Mouse (Mus musculus) myocyte (in vitro differentiated cells): ENCODE results near the gene Edar. TPM values are rescaled to one million over a fixed set of nuclear protein-coding genes. Genes with fewer than 3 reads are reported as not detected.

Experiments used
- H3K27me3 ChIP-seq: one replicate; pipeline ENCODE4 v1.6.1; 2011; ENCODE audit not compliant: control insufficient read depth, insufficient read depth, insufficient read length
- H3K36me3 ChIP-seq: one replicate; pipeline ENCODE4 v1.6.1; 2011; ENCODE audit not compliant: control insufficient read depth, insufficient read depth
- H3K4me2 ChIP-seq: one replicate; pipeline ENCODE4 v1.6.1; 2011; ENCODE audit warnings: low read depth, control low read depth
- H3K4me3 ChIP-seq: one replicate; pipeline ENCODE4 v1.5.1; 2011; ENCODE audit warnings: mild to moderate bottlenecking, control low read depth, moderate library complexity
- H3K79me2 ChIP-seq: one replicate; pipeline ENCODE4 v1.6.1; 2011; ENCODE audit not compliant: control insufficient read depth, insufficient read depth
- H3ac ChIP-seq: one replicate; pipeline ENCODE4 v1.6.1; 2011; ENCODE audit not compliant: control insufficient read depth, insufficient read length
- CEBPB ChIP-seq: IDR thresholded peaks from 2 replicates; pipeline ENCODE4 v1.6.1; 2011; ENCODE audit warnings: mild to moderate bottlenecking, moderate library complexity; ENCODE audit not compliant: poor library complexity, insufficient read depth, severe bottlenecking
- E2F4 ChIP-seq: IDR thresholded peaks from one replicate; pipeline ENCODE4 v1.6.1; 2011; ENCODE audit warnings: mild to moderate bottlenecking, control low read depth, moderate library complexity; ENCODE audit not compliant: insufficient read depth
- MAX ChIP-seq: IDR thresholded peaks from one replicate; pipeline ENCODE4 v1.6.1; 2011; ENCODE audit warnings: low read depth, mild to moderate bottlenecking, control low read depth
- MYOD1 ChIP-seq, 3 experiments: IDR thresholded peaks; one replicate each; pipeline ENCODE4 v1.6.1; 2011; ENCODE audit warnings: control low read depth in 2 of 3, low read depth in 2 of 3, mild to moderate bottlenecking in 2 of 3, moderate library complexity in 1 of 3; ENCODE audit not compliant: insufficient read length in 2 of 3, control insufficient read depth in 1 of 3
- MYOG ChIP-seq, 3 experiments: IDR thresholded peaks; one replicate each; pipeline ENCODE4 v1.6.1; 2011; ENCODE audit warnings: control low read depth in 2 of 3, low read depth in 2 of 3, mild to moderate bottlenecking in 2 of 3; ENCODE audit not compliant: insufficient read length in 2 of 3, control insufficient read depth in 1 of 3, insufficient read depth in 1 of 3
- POLR2A ChIP-seq: IDR thresholded peaks from one replicate; pipeline ENCODE4 v1.6.1; 2011; ENCODE audit warnings: low read depth, mild to moderate bottlenecking, control low read depth, moderate library complexity; ENCODE audit not compliant: insufficient read length
- POLR2AphosphoS2 ChIP-seq: IDR thresholded peaks from one replicate; pipeline ENCODE4 v1.6.1; 2011; ENCODE audit warnings: low read depth, control low read depth; ENCODE audit not compliant: insufficient read length
- REST ChIP-seq: IDR thresholded peaks from one replicate; pipeline ENCODE4 v1.6.1; 2011; ENCODE audit warnings: mild to moderate bottlenecking, control low read depth, moderate library complexity; ENCODE audit not compliant: insufficient read depth, insufficient read length
- SRF ChIP-seq: IDR thresholded peaks from one replicate; pipeline ENCODE4 v1.6.1; 2011; ENCODE audit warnings: low read depth; ENCODE audit not compliant: control insufficient read depth, insufficient read length
- TCF12 ChIP-seq: IDR thresholded peaks from one replicate; pipeline ENCODE4 v1.6.1; 2011; ENCODE audit warnings: mild to moderate bottlenecking, control low read depth; ENCODE audit not compliant: poor library complexity, insufficient read depth, severe bottlenecking
- TCF3 ChIP-seq: IDR thresholded peaks from one replicate; pipeline ENCODE4 v1.6.1; 2011; ENCODE audit warnings: low read depth, control low read depth; ENCODE audit not compliant: insufficient read length
- USF1 ChIP-seq: IDR thresholded peaks from one replicate; pipeline ENCODE4 v1.6.1; 2011; ENCODE audit warnings: low read depth, mild to moderate bottlenecking, control low read depth, moderate library complexity
- polyA plus RNA-seq: library from polyadenylated mRNA; unstranded; fragments of >200 nt; fragmentation: generic; extraction: Trizol; gene quantifications from one replicate; pipeline ENCODE4 v1.2.1, GENCODE M21; 2012; ENCODE audit warnings: missing spikeins

Gene Edar
- polyA plus RNA-seq, 1 experiment: not detected

- no peaks in the 10 kb centered on the region for H3K36me3 ChIP-seq
- no peak overlapping the region for H3ac ChIP-seq
- no peak overlapping the region for H3K4me3 ChIP-seq
- TF ChIP-seq POLR2A (no peak), POLR2AphosphoS2 (no peak), MYOG (IDR thresholded peaks at IDR 0.05; ENCODE audit: control insufficient read depth in 1 of 3, insufficient read depth in 1 of 3, insufficient read length in 2 of 3, low read depth in 2 of 3) (no peak), MYOD1 (IDR thresholded peaks at IDR 0.05; ENCODE audit: control insufficient read depth in 1 of 3, insufficient read length in 2 of 3, low read depth in 2 of 3) (no peak), SRF (no peak), CEBPB (no peak), MAX (no peak), REST (no peak), USF1 (no peak), TCF3 (no peak), E2F4 (no peak), TCF12 (no peak)
- H3K79me2 ChIP-seq: no peaks in the 10 kb centered on the region
- peaks cover 13% of the 10 kb centered on the region for H3K27me3 ChIP-seq
- H3K4me2 ChIP-seq: no peak overlapping the region
Measured at GRCm38 (mm10) chr10:58673278-58674061, 2.0 kb downstream of the Edar start.

GRCm38 (mm10) chr10:58672557-58673277, 2.7 kb downstream of the Edar start:
- H3K27me3 ChIP-seq: peaks cover 20% of the 10 kb centered on the region
- no peak overlapping the region for H3K4me2 ChIP-seq
- no peak overlapping the region for H3K4me3 ChIP-seq
- no peaks in the 10 kb centered on the region for H3K79me2 ChIP-seq
- H3ac ChIP-seq: no peak overlapping the region
- TF ChIP-seq MYOD1 (IDR thresholded peaks at IDR 0.05; ENCODE audit: control insufficient read depth in 1 of 3, insufficient read length in 2 of 3, low read depth in 2 of 3): no peak
- no peak for TF ChIP-seq MAX
- TF ChIP-seq REST: no peak
- no peak for TF ChIP-seq TCF3
- H3K36me3 ChIP-seq: no peaks in the 10 kb centered on the region

GRCm38 (mm10) chr10:58663868-58664267, 11.6 kb downstream of the Edar start:
- Histone ChIP-seq H3K4me3 (no peak overlapping the region), H3K36me3 (no peaks in the 10 kb centered on the region), H3ac (no peak overlapping the region), H3K4me2 (no peak overlapping the region), H3K79me2 (no peaks in the 10 kb centered on the region), H3K27me3 (peaks cover 21% of the 10 kb centered on the region)
- no peak for TF ChIP-seq USF1
- TF ChIP-seq POLR2A: no peak
- TF ChIP-seq REST: no peak
- TF ChIP-seq CEBPB: no peak
- no peak for TF ChIP-seq MYOD1 (IDR thresholded peaks at IDR 0.05; ENCODE audit: control insufficient read depth in 1 of 3, insufficient read length in 2 of 3, low read depth in 2 of 3)
- no peak for TF ChIP-seq SRF
- TF ChIP-seq MYOG (IDR thresholded peaks at IDR 0.05; ENCODE audit: control insufficient read depth in 1 of 3, insufficient read depth in 1 of 3, insufficient read length in 2 of 3, low read depth in 2 of 3): no peak
- no peak for TF ChIP-seq MAX
- no peak for TF ChIP-seq TCF3
- no peak for TF ChIP-seq TCF12
- no peak for TF ChIP-seq POLR2AphosphoS2
- TF ChIP-seq E2F4: no peak

GRCm38 (mm10) chr10:58663417-58663816, 12.0 kb downstream of the Edar start:
- Histone ChIP-seq H3K4me2 (no peak overlapping the region), H3K27me3 (peaks cover 25% of the 10 kb centered on the region), H3K79me2 (no peaks in the 10 kb centered on the region), H3ac (no peak overlapping the region), H3K4me3 (no peak overlapping the region), H3K36me3 (no peaks in the 10 kb centered on the region)
- TF ChIP-seq MYOD1 (IDR thresholded peaks at IDR 0.05; ENCODE audit: control insufficient read depth in 1 of 3, insufficient read length in 2 of 3, low read depth in 2 of 3): no peak
- no peak for TF ChIP-seq TCF12
- no peak for TF ChIP-seq POLR2A
- TF ChIP-seq SRF: no peak
- no peak for TF ChIP-seq CEBPB
- no peak for TF ChIP-seq MYOG (IDR thresholded peaks at IDR 0.05; ENCODE audit: control insufficient read depth in 1 of 3, insufficient read depth in 1 of 3, insufficient read length in 2 of 3, low read depth in 2 of 3)
- no peak for TF ChIP-seq E2F4

- Histone ChIP-seq H3ac (no peak overlapping the region), H3K4me3 (no peak overlapping the region), H3K4me2 (no peak overlapping the region), H3K79me2 (no peaks in the 10 kb centered on the region), H3K27me3 (peaks cover 12% of the 10 kb centered on the region), H3K36me3 (no peaks in the 10 kb centered on the region)
- TF ChIP-seq E2F4 (no peak), POLR2A (no peak), MAX (no peak), CEBPB (no peak), TCF3 (no peak), REST (no peak), POLR2AphosphoS2 (no peak), MYOG (IDR thresholded peaks at IDR 0.05; ENCODE audit: control insufficient read depth in 1 of 3, insufficient read depth in 1 of 3, insufficient read length in 2 of 3, low read depth in 2 of 3) (no peak), MYOD1 (IDR thresholded peaks at IDR 0.05; ENCODE audit: control insufficient read depth in 1 of 3, insufficient read length in 2 of 3, low read depth in 2 of 3) (no peak), SRF (no peak)
Measured at GRCm38 (mm10) chr10:58659268-58659986, 16.0 kb downstream of the Edar start.
